Mouse (Mus musculus) large intestine, adult 2 months (tissue): Measurements from ENCODE around the gene C1qtnf5. TPM values are rescaled to one million over a fixed set of nuclear protein-coding genes. Genes with fewer than 3 reads are reported as not detected.

Experiments used
- polyA plus RNA-seq: library from polyadenylated mRNA; depleted of rRNA; stranded (reverse); fragments of >200 nt; gene quantifications from 2 replicates; pipeline ENCODE4 v1.2.3, GENCODE M21; 2012; rRNA removed

Gene C1qtnf5
- polyA plus RNA-seq, 1 experiment, result 5.6 TPM

Other genes starting within 250 kb of the C1qtnf5 start
- 32.1 and 42.2 TPM in 2 replicates for gene Thy1, start 63.9 kb upstream of the C1qtnf5 start, polyA plus RNA-seq
- 16.4 and 23.6 TPM in 2 replicates for gene Usp2, start 40.2 kb upstream of the C1qtnf5 start, polyA plus RNA-seq
- gene Mfrp, start 5.5 kb upstream of the C1qtnf5 start, polyA plus RNA-seq, result 0.03 TPM in 1 of 2 replicates, not detected in the other
- not detected in 2 replicates for gene Gm49380, start 6.3 kb downstream of the C1qtnf5 start, polyA plus RNA-seq
- 26.0 and 26.8 TPM in 2 replicates for gene Rnf26, start 6.3 kb downstream of the C1qtnf5 start, polyA plus RNA-seq
- gene Mcam, start 27.2 kb downstream of the C1qtnf5 start, polyA plus RNA-seq, result 32.1 and 37.5 TPM in 2 replicates
- gene Cbl, start 126.8 kb downstream of the C1qtnf5 start, polyA plus RNA-seq, result 6.8 and 12.1 TPM in 2 replicates
- gene Ccdc153, start 133.4 kb downstream of the C1qtnf5 start, polyA plus RNA-seq, result not detected in 2 replicates
- gene Pdzd3, start 144.2 kb downstream of the C1qtnf5 start, polyA plus RNA-seq, result 30.2 and 32.2 TPM in 2 replicates
- gene Nlrx1, start 161.4 kb downstream of the C1qtnf5 start, polyA plus RNA-seq, result 10.7 and 14.5 TPM in 2 replicates
- 2.1 and 2.7 TPM in 2 replicates for gene Abcg4, start 181.4 kb downstream of the C1qtnf5 start, polyA plus RNA-seq
- 18.4 and 32.8 TPM in 2 replicates for gene Hinfp, start 198.4 kb downstream of the C1qtnf5 start, polyA plus RNA-seq
- 114 and 159 TPM in 2 replicates for gene C2cd2l, start 213.0 kb downstream of the C1qtnf5 start, polyA plus RNA-seq
- 71.4 and 79.3 TPM in 2 replicates for gene Dpagt1, start 218.8 kb downstream of the C1qtnf5 start, polyA plus RNA-seq
- 149 and 167 TPM in 2 replicates for gene H2afx, start 227.4 kb downstream of the C1qtnf5 start, polyA plus RNA-seq
- 51.9 and 52.9 TPM in 2 replicates for gene Hmbs, start 237.0 kb downstream of the C1qtnf5 start, polyA plus RNA-seq